Mouse (Mus musculus) adrenal gland, adult 2 months (tissue): ENCODE measurements at regions not wholly inside any gene's neighbourhood (a gene's known extent, or its start where the extent isn't known, plus 50 kb on each side); places are given as distances from the start of the nearest gene placed in this dataset.
"Not testable (repeated sequence)": the region's sequence is repeated elsewhere in the genome, so short reads cannot be mapped to it uniquely, and the experiment has no call there.

Experiments used
- DNase-seq: peaks from one replicate; pipeline ENCODE4 v3.0.0; 2021

DNA sequence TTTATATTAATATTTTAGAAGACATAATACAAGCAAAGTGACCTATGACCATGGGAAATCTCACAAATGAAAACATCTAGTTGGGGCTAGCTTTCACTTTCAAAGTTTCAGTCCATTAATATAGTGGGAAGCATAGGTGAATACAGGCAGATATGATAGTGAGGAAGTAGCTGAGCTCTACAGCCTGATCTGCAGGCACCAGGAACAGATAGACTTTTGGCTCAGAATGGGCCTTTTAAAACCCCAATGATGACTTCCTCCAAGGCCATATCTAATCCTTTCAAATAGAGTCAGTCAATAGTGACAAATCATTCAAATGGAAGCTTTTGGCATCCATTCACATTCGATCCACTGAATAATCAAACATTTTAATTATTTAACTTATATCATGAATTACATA, 581.6 kb upstream of the Pcdh17 start:
- no peak for DNase-seq

DNA sequence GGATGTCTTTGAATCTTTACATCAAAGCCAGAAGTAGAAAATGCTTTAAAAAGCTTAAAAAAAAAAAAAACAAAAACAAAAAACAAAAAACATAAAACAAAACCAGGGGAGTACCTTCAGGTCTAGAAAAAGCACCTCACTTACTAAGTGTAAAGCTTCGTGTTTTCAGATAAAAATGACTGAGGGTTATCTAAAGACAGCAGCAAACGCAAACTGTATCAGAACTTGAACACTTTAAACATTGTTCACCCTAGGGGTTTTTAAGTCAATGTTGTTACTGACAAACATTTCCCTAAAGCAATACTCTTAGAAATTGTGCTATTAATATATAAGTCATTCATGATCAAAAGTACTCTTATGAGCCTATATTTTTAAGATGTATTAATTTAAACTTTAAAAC, 580.7 kb upstream of the Pcdh17 start:
- DNase-seq = no peak

DNA sequence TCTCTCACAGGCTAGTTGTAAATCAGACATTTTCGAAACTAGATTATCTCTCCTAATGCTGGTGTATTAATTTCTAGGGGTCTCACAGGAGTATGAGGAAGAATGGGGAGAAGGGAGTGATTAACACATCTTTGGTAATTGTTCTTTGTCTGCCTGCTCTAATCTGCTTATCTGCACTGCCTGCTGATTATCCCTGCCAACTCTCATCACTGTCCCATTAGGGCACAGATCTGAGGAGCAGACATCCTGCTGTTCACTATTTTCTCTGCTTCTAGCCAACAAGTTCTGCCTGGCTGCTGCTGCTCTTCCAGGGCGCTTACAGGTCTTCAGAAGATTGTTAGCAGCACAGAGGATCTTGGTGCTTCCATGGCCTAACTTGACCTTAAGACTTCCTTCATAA, 557.0 kb upstream of the Pcdh17 start:
- no peak for DNase-seq

DNA sequence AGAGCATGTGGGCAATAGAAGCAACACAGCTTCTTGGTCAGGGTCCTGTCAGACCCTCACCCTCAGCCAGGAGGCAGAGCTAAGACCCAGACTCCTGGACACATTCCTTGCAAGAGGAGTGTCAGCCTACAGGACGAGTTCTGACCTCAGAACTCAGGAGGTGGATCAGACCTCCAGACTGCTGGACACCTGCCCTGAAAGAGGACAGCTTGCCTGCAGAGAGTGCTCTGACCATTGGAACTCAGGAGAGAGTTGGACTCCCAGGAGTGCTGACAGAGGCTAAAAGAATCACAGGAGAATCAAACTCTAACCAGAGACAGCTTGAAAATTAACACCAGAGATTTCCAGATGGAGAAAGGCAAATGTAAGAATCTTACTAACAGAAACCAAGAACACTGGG, 542.7 kb upstream of the Pcdh17 start:
- DNase-seq = not testable (repeated sequence)

DNA sequence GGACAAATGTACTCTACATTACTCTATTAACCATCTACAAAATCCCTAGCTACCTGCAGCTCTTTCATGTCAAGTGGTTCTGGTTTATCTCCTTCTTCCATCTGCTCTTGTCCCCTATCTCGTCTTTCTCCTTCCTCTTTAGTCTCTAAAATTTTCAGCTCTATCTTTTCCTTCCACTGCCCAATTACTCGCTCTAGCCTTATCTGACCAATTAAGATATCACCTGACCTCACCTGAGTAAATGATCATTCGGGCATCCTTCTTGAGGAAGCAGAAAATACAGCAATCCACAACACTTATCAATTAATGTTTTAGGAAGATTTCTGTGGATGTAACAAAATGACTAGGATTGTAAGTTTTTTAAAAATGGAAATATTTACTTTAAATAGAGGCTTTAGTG, 500.3 kb upstream of the Pcdh17 start:
- no peak for DNase-seq

DNA sequence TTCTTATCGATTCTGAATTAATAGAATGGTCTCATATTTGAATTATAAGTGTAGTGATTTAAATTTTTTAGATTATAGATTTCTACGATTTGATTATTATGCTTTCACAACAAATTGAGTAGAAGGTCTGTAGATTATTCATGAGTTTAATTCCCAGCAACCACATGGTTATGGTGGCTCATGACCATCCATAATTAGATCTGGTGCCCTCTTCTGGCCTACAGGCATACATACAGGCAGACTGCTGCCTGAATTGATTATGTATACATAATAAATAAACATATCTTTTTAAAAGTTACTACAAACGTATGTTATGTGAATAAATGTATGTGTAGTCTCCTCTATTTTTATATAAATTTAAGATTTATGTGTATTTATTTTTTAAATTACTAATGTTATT, 499.2 kb upstream of the Pcdh17 start:
- DNase-seq = no peak

DNA sequence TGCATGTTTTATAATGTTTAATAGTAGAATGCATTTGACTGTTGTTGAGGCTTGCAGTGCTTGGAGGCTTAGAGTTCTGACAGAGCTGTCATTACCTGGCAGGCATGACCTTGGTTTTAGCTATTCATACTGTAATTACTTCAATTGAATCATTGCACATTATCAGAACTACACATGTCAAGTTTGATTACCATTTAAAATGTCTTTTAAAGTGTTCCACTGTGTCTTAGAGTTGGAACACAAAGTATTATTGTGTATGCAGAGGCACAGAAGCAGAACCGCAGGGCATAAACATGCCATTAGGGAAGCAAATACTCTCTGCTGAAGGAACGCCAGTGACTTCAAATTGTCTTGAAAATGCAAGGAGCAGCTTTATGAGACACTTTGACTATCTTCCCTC, 493.7 kb upstream of the Pcdh17 start:
- DNase-seq = no peak

DNA sequence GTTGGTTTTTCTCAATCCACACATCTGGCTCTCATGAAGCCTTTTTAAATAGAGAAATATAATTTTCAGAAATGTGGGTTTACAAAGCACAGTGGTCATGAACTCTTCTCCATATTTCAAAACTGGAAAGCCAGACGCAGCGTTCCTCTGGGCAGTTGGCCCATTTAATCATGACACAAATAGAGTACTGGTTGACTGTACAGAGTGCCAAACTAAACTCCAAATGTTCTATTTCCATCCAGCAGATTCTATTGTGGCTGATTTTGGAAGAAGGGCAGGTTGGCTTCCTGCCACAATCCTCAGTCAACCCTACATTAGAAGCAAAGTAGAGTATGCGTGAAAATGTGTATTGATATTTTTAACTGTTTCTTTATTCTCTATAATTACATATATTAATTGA, 484.3 kb upstream of the Pcdh17 start:
- DNase-seq = peak; percentile 9

DNA sequence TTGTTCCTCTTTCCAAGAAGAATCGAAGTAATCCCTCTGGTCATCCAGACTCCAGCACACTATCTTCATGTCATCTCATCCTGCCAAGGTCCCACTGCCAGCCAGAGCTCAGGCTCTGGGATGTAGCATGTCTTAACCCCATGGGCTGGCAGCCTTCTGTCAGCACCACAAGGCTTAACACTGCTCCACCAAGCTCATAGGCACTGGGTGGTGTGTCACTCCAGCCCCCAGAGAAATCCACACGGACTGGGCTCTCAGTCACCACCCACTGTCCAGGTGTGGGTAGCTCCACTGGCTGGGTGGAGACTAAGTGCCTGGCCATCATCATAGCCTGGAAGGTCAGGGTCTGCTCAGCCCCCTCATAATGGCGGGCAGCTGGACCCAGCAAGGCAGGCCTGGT, 459.8 kb upstream of the Pcdh17 start:
- DNase-seq = no peak
